Mouse (Mus musculus) G1E-ER4 (cell line): ENCODE data around the gene Foxi2. TPM values are rescaled to one million over a fixed set of nuclear protein-coding genes. Genes with fewer than 3 reads are reported as not detected.

Experiments used
- GATA1 ChIP-seq: IDR thresholded peaks from one replicate; pipeline ENCODE4 v1.8.0; 2012; ENCODE audit warnings: low read length, inconsistent platforms
- polyA plus RNA-seq: library from polyadenylated mRNA; stranded (reverse); fragments of >175 nt; gene quantifications from 2 replicates; pipeline ENCODE4 v1.2.3, GENCODE M21; 2012

Gene Foxi2
- polyA plus RNA-seq, 1 experiment, result not detected

- TF ChIP-seq GATA1, result no peak
Observed at GRCm38 (mm10) chr7:135443903-135444302, 33.8 kb downstream of the Foxi2 start.

DNA sequence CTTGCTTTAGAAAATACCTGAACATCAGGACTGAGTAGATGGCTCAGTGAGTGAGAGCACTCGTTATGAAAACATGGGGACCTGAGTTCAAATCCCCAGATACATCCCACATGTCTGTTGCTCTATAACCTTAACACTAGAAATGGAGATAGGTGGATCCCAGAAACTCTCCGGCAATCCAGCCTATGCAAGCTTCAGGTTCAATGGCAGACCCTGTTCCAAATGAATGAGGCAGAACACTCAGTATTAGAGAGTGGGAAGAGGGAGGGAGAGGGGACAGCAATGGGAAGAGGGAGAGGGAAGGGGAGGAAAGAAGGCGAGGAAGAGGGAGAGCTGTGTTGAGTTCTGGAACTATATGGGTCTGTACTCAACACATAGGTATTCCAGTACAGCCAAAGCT lies 41.2 kb downstream of the Foxi2 start:
- no peak for TF ChIP-seq GATA1

DNA sequence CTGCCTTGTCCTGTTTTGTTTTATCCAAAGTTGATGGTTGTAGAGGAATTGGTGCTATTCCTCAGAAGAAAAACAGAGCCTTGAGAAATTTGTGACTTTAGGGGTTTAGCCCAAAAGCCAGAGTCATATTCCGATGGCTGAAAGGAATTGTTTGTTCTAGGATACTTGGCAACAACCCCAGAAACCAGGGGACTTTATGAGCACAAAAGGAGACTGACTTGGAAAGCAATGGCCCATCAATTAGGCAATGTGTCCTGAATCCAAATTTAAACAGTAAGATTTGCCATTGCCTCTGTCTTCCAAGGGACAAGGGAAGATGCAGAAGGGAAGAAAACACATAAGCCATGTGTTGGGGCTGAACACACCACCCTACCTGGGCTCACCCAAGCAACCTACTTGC lies 42.3 kb downstream of the Foxi2 start:
- no peak for TF ChIP-seq GATA1

GRCm38 (mm10) chr7:135453690-135454089 lies 43.6 kb downstream of the Foxi2 start:
- no peak for TF ChIP-seq GATA1

Other genes with a start within 250 kb of the Foxi2 start
- gene Nps, start 151.6 kb upstream of the Foxi2 start, polyA plus RNA-seq, result not detected in 2 replicates
- not detected in 2 replicates for gene Clrn3, start 118.3 kb downstream of the Foxi2 start, polyA plus RNA-seq
- 23.2 and 25.0 TPM in 2 replicates for gene Ptpre, start 127.2 kb downstream of the Foxi2 start, polyA plus RNA-seq